Mouse (Mus musculus) lung, embryonic 15.5 days (tissue): ENCODE measurements at regions not wholly inside any gene's neighbourhood (a gene's known extent, or its start where the extent isn't known, plus 50 kb on each side); places are given as distances from the start of the nearest gene placed in this dataset.

Source experiments
- ATAC-seq: fragments of 200-750 bp; cut with Nextera tagmentation; 2 replicates; pipeline ENCODE4 v1.8.0; 2017; ENCODE audit warnings: moderate number of reproducible peaks, borderline replicate concordance; ENCODE audit not compliant: low FRiP score, low TSS enrichment; ENCODE audit errors: extremely low read depth
- H3K27ac ChIP-seq: fragments of 300-500 bp; sonication (generic); 2 replicates; pipeline ENCODE4 v1.5.1; 2015; ENCODE audit warnings: moderate library complexity, mild to moderate bottlenecking, inconsistent platforms
- H3K27me3 ChIP-seq: fragments of 300-500 bp; sonication (generic); 2 replicates; pipeline ENCODE4 v1.6.1; 2015; ENCODE audit warnings: inconsistent platforms
- H3K36me3 ChIP-seq: fragments of 300-500 bp; sonication (generic); 2 replicates; pipeline ENCODE4 v1.6.1; 2015; ENCODE audit warnings: inconsistent platforms
- H3K4me1 ChIP-seq: fragments of 300-500 bp; sonication (generic); 2 replicates; pipeline ENCODE4 v1.6.1; 2015; ENCODE audit warnings: inconsistent platforms
- H3K4me2 ChIP-seq: fragments of 300-500 bp; sonication (generic); 2 replicates; pipeline ENCODE4 v1.6.1; 2015; ENCODE audit warnings: inconsistent platforms, mild to moderate bottlenecking, moderate library complexity
- H3K4me3 ChIP-seq: fragments of 300-500 bp; sonication (generic); 2 replicates; pipeline ENCODE4 v1.5.1; 2015; ENCODE audit warnings: mild to moderate bottlenecking, inconsistent platforms
- H3K9ac ChIP-seq: fragments of 300-500 bp; sonication (generic); 2 replicates; pipeline ENCODE4 v1.6.1; 2015; ENCODE audit warnings: inconsistent platforms
- H3K9me3 ChIP-seq: fragments of 300-500 bp; sonication (generic); 2 replicates; pipeline ENCODE4 v1.6.1; 2016; ENCODE audit warnings: inconsistent platforms
- WGBS: fragments of 180-500 bp; shearing (Covaris S2); methylation state at CpG from one replicate; pipeline ENCODE4 v1.1.7; 2015; 5-methylcytosine and 5-hydroxymethylcytosine counted together

- 63% methylated on average over 4 of the region's 4 CpGs for WGBS
- no peaks in the 10 kb centered on the region for H3K4me1 ChIP-seq
- H3K9me3 ChIP-seq, result no peaks in the 10 kb centered on the region
- no peak overlapping the region for H3K27ac ChIP-seq
- no peak overlapping the region for H3K4me2 ChIP-seq
- no peak overlapping the region for H3K9ac ChIP-seq
- ATAC-seq, result no peak
- no peaks in the 10 kb centered on the region for H3K36me3 ChIP-seq
- H3K4me3 ChIP-seq, result no peak overlapping the region
- H3K27me3 ChIP-seq, result no peaks in the 10 kb centered on the region
Observed at GRCm38 (mm10) chr3:78841173-78841572, 445.1 kb downstream of the Rapgef2 start.

- Histone ChIP-seq H3K4me2 (no peak overlapping the region), H3K9ac (no peak overlapping the region), H3K27ac (no peak overlapping the region), H3K4me1 (no peaks in the 10 kb centered on the region), H3K4me3 (no peak overlapping the region), H3K27me3 (no peaks in the 10 kb centered on the region), H3K9me3 (no peaks in the 10 kb centered on the region), H3K36me3 (no peaks in the 10 kb centered on the region)
- 69% methylated on average over 5 of the region's 5 CpGs for WGBS
- ATAC-seq, result no peak
Observed at GRCm38 (mm10) chr3:78836824-78837223, 449.5 kb downstream of the Rapgef2 start.

GRCm38 (mm10) chr3:78825505-78825904 lies 460.8 kb downstream of the Rapgef2 start:
- Histone ChIP-seq H3K27me3 (no peaks in the 10 kb centered on the region), H3K4me2 (no peak overlapping the region), H3K36me3 (no peaks in the 10 kb centered on the region), H3K9ac (no peak overlapping the region), H3K9me3 (no peaks in the 10 kb centered on the region), H3K27ac (no peak overlapping the region), H3K4me3 (no peak overlapping the region), H3K4me1 (no peaks in the 10 kb centered on the region)
- ATAC-seq, result no peak
- 56% methylated on average over 2 of the region's 2 CpGs for WGBS

GRCm38 (mm10) chr3:78812425-78812824 lies 473.9 kb downstream of the Rapgef2 start:
- no peak overlapping the region for H3K4me3 ChIP-seq
- H3K9me3 ChIP-seq, result no peaks in the 10 kb centered on the region
- H3K27ac ChIP-seq, result no peak overlapping the region
- no peak for ATAC-seq
- 69% methylated on average over 3 of the region's 3 CpGs for WGBS
- H3K27me3 ChIP-seq, result no peaks in the 10 kb centered on the region
- no peaks in the 10 kb centered on the region for H3K36me3 ChIP-seq
- H3K4me1 ChIP-seq, result no peaks in the 10 kb centered on the region
- H3K9ac ChIP-seq, result no peak overlapping the region
- H3K4me2 ChIP-seq, result no peak overlapping the region

GRCm38 (mm10) chr3:78810431-78811152 lies 475.7 kb downstream of the Rapgef2 start:
- WGBS, result 80% methylated on average over 5 of the region's 5 CpGs
- ATAC-seq, result no peak

GRCm38 (mm10) chr3:78803176-78803575 lies 483.1 kb downstream of the Rapgef2 start:
- H3K4me3 ChIP-seq, result no peak overlapping the region
- WGBS, result 66% methylated on average over 2 of the region's 2 CpGs
- H3K4me2 ChIP-seq, result no peak overlapping the region
- H3K36me3 ChIP-seq, result no peaks in the 10 kb centered on the region
- no peaks in the 10 kb centered on the region for H3K9me3 ChIP-seq
- H3K27ac ChIP-seq, result no peak overlapping the region
- no peaks in the 10 kb centered on the region for H3K27me3 ChIP-seq
- no peaks in the 10 kb centered on the region for H3K4me1 ChIP-seq
- H3K9ac ChIP-seq, result no peak overlapping the region
- no peak for ATAC-seq

More at GRCm38 (mm10) chr3:78810431-78811152, 475.7 kb downstream of the Rapgef2 start:
- Histone ChIP-seq H3K4me2 (no peak overlapping the region), H3K4me3 (no peak overlapping the region), H3K9ac (no peak overlapping the region), H3K9me3 (no peaks in the 10 kb centered on the region), H3K27me3 (no peaks in the 10 kb centered on the region), H3K36me3 (no peaks in the 10 kb centered on the region), H3K4me1 (no peaks in the 10 kb centered on the region), H3K27ac (no peak overlapping the region)

GRCm38 (mm10) chr3:78795951-78796455 lies 490.3 kb downstream of the Rapgef2 start:
- H3K9me3 ChIP-seq, result no peaks in the 10 kb centered on the region
- no peak overlapping the region for H3K9ac ChIP-seq
- no peak overlapping the region for H3K4me2 ChIP-seq
- no peaks in the 10 kb centered on the region for H3K27me3 ChIP-seq
- no peaks in the 10 kb centered on the region for H3K4me1 ChIP-seq
- H3K36me3 ChIP-seq, result no peaks in the 10 kb centered on the region
- no peak overlapping the region for H3K4me3 ChIP-seq
- WGBS, result 84% methylated on average over 4 of the region's 4 CpGs
- no peak for ATAC-seq
- no peak overlapping the region for H3K27ac ChIP-seq

- Histone ChIP-seq H3K4me1 (no peaks in the 10 kb centered on the region), H3K4me2 (no peak overlapping the region), H3K27ac (no peak overlapping the region), H3K9ac (no peak overlapping the region), H3K9me3 (no peaks in the 10 kb centered on the region), H3K27me3 (no peaks in the 10 kb centered on the region), H3K36me3 (no peaks in the 10 kb centered on the region), H3K4me3 (no peak overlapping the region)
- no peak for ATAC-seq
- WGBS, result 96% methylated on average over 7 of the region's 7 CpGs
Observed at GRCm38 (mm10) chr3:78792440-78793057, 493.8 kb downstream of the Rapgef2 start.

GRCm38 (mm10) chr3:78782766-78783165 lies 503.6 kb downstream of the Rapgef2 start:
- no peak for ATAC-seq
- 61% methylated on average over 1 of the region's 1 CpGs for WGBS
- Histone ChIP-seq H3K4me2 (no peak overlapping the region), H3K9ac (no peak overlapping the region), H3K4me3 (no peak overlapping the region), H3K9me3 (no peaks in the 10 kb centered on the region), H3K4me1 (no peaks in the 10 kb centered on the region), H3K36me3 (no peaks in the 10 kb centered on the region), H3K27ac (no peak overlapping the region), H3K27me3 (no peaks in the 10 kb centered on the region)

GRCm38 (mm10) chr3:78755686-78756476 lies 530.4 kb downstream of the Rapgef2 start:
- H3K9ac ChIP-seq, result no peak overlapping the region
- H3K4me2 ChIP-seq, result no peak overlapping the region
- H3K9me3 ChIP-seq, result no peaks in the 10 kb centered on the region
- WGBS, result 51% methylated on average over 4 of the region's 4 CpGs
- H3K36me3 ChIP-seq, result no peaks in the 10 kb centered on the region
- H3K27ac ChIP-seq, result no peak overlapping the region
- no peaks in the 10 kb centered on the region for H3K27me3 ChIP-seq
- no peak for ATAC-seq
- H3K4me3 ChIP-seq, result no peak overlapping the region
- no peaks in the 10 kb centered on the region for H3K4me1 ChIP-seq

- H3K27ac ChIP-seq, result no peak overlapping the region
- H3K27me3 ChIP-seq, result no peaks in the 10 kb centered on the region
- no peak for ATAC-seq
- H3K9ac ChIP-seq, result no peak overlapping the region
- no peak overlapping the region for H3K4me3 ChIP-seq
- H3K4me2 ChIP-seq, result no peak overlapping the region
- no peaks in the 10 kb centered on the region for H3K36me3 ChIP-seq
- no peaks in the 10 kb centered on the region for H3K4me1 ChIP-seq
- no peaks in the 10 kb centered on the region for H3K9me3 ChIP-seq
Observed at GRCm38 (mm10) chr3:78736111-78736510, 550.2 kb downstream of the Rapgef2 start.

GRCm38 (mm10) chr3:78716691-78717090 lies 569.6 kb downstream of the Rapgef2 start:
- WGBS, result 70% methylated on average over 2 of the region's 2 CpGs
- no peaks in the 10 kb centered on the region for H3K36me3 ChIP-seq

More at GRCm38 (mm10) chr3:78716691-78717090, 569.6 kb downstream of the Rapgef2 start:
- H3K27ac ChIP-seq, result no peak overlapping the region
- no peak overlapping the region for H3K4me3 ChIP-seq
- no peaks in the 10 kb centered on the region for H3K4me1 ChIP-seq
- no peak overlapping the region for H3K4me2 ChIP-seq
- no peaks in the 10 kb centered on the region for H3K27me3 ChIP-seq
- no peaks in the 10 kb centered on the region for H3K9me3 ChIP-seq
- ATAC-seq, result no peak
- no peak overlapping the region for H3K9ac ChIP-seq
